ENCODE assay signal across 8 mouse cellular contexts in the genomic region with DNA sequence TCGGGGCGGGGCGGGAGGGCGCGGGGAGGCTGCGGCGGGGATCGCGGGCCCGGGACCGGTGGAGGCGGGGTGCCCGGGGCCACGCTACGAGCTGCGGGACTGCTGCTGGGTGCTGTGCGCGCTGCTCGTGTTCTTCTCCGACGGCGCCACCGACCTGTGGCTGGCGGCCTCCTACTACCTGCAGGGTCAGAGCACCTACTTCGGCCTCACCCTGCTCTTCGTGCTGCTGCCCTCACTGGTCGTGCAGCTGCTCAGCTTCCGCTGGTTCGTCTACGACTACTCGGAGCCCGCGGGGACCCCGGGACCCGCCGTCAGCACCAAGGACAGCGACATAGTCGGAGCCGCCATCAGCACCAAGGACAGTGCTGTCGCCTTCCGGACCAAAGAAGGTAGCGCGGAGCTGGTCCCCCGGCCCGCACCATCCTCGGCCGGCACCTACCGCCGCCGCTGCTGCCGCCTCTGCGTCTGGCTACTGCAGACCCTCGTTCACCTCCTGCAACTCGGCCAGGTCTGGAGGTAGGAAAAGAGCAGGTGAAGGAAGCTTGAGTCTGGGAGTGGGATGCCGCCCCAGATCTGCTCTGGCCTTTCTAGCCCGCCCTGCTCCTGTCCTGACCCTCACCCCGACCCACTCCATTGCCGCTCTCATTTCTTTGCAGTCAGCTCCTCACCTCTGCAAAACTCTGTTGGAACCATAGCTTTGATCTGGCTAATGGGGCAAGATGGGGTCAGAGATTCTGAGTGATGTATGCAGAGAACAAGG. TPM values are rescaled to one million over a fixed set of nuclear protein-coding genes. Genes with fewer than 3 reads are reported as not detected.
DNase-seq lines count a peak whose midpoint lies in the region; ATAC-seq and TF ChIP-seq lines count a peak whose summit lies in the region.

No protein-coding gene starts in this region.

- TF ChIP-seq CTCF in C2C12 (IDR thresholded peaks at IDR 0.05; ENCODE audit: control insufficient read depth, insufficient read depth, insufficient read length) = no peak

- H3K4me1 ChIP-seq in embryonic facial prominence, embryonic 11.5 days (ENCODE audit: control insufficient read depth, insufficient read depth, low read length) = no peaks in the 10 kb centered on the region
- H3K4me1 ChIP-seq in heart, embryonic 14.5 days (ENCODE audit: control insufficient read depth in 2 of 2, insufficient read depth in 2 of 2, low read length in 2 of 2) = peaks cover 0 to 4% of the 10 kb centered on the region in 2 experiments; a peak in 1 of 4 replicates

- no peaks in the 10 kb centered on the region for H3K9me3 ChIP-seq in embryonic facial prominence, embryonic 11.5 days (replicated peaks; ENCODE audit: control insufficient read depth, low read length)
- H3K9me3 ChIP-seq in heart, embryonic 14.5 days (ENCODE audit: control insufficient read depth, low read length) = no peaks in the 10 kb centered on the region

- no peaks in the 10 kb centered on the region for H3K79me2 ChIP-seq in C2C12 (ENCODE audit: control insufficient read depth, insufficient read depth)

- peak; percentile 91 for DNase-seq in embryonic facial prominence, embryonic 11.5 days (ENCODE audit: low spot score)
- peak; percentile 93 for DNase-seq in kidney, postnatal 10 days
- DNase-seq in lung, postnatal 25 days (ENCODE audit: low spot score) = peak; percentile 57
- DNase-seq in ovary, postnatal 36 days (ENCODE audit: low spot score) = peak; percentile 88
- peak; percentile 77 for DNase-seq in urinary bladder, postnatal 14 days (ENCODE audit: low spot score)

- no peak overlapping the region; the same call in 1 of the 2 replicates for H3K9ac ChIP-seq in embryonic facial prominence, embryonic 11.5 days (replicated peaks; ENCODE audit: low read length)
- no peak overlapping the region for H3K9ac ChIP-seq in heart, embryonic 14.5 days (ENCODE audit: low read length)

- H3K4me2 ChIP-seq in embryonic facial prominence, embryonic 11.5 days (ENCODE audit: low read depth, low read length) = peak overlapping the region; percentile 86
- H3K4me2 ChIP-seq in heart, embryonic 14.5 days (ENCODE audit: low read length) = peak overlapping the region; percentile 72

- H3K4me3 ChIP-seq in C2C12 (ENCODE audit: insufficient read depth, poor library complexity, severe bottlenecking) = no peak overlapping the region
- peak overlapping the region; percentile 39 for H3K4me3 ChIP-seq in embryonic facial prominence, embryonic 11.5 days (ENCODE audit: low read depth, low read length)
- H3K4me3 ChIP-seq in heart, embryonic 14.5 days (ENCODE audit: control insufficient read depth in 1 of 2, insufficient read depth in 1 of 2, low read depth in 1 of 2, low read length in 2 of 2) = peak overlapping the region; percentile 29 to 36; a peak in 3 of 4 replicates

- no peak overlapping the region for H3K27ac ChIP-seq in embryonic facial prominence, embryonic 11.5 days (replicated peaks; ENCODE audit: low read depth, low read length)
- H3K27ac ChIP-seq in heart, embryonic 14.5 days (replicated peaks in 1 of 2; ENCODE audit: control insufficient read depth in 1 of 2, insufficient read depth in 1 of 2, low read depth in 2 of 2, low read length in 2 of 2) = no peak overlapping the region

- no peaks in the 10 kb centered on the region for H3K79me3 ChIP-seq in C2C12 (ENCODE audit: low read depth)

- no peaks in the 10 kb centered on the region for H3K36me3 ChIP-seq in C2C12 (ENCODE audit: control insufficient read depth, insufficient read depth)
- H3K36me3 ChIP-seq in embryonic facial prominence, embryonic 11.5 days (replicated peaks; ENCODE audit: control insufficient read depth, insufficient read depth, low read depth, low read length) = no peaks in the 10 kb centered on the region
- H3K36me3 ChIP-seq in heart, embryonic 14.5 days (ENCODE audit: control insufficient read depth, insufficient read depth, low read length) = no peaks in the 10 kb centered on the region

- H3ac ChIP-seq in C2C12 (ENCODE audit: control insufficient read depth, insufficient read length, low read depth) = no peak overlapping the region

- peaks cover 58% of the 10 kb centered on the region for H3K27me3 ChIP-seq in C2C12 (ENCODE audit: control insufficient read depth, insufficient read depth, insufficient read length)
- peaks cover 33% of the 10 kb centered on the region for H3K27me3 ChIP-seq in embryonic facial prominence, embryonic 11.5 days (ENCODE audit: control insufficient read depth, insufficient read depth, low read length)
- peaks cover 81% of the 10 kb centered on the region for H3K27me3 ChIP-seq in heart, embryonic 14.5 days (ENCODE audit: control insufficient read depth, insufficient read depth, low read length)

- WGBS in embryonic facial prominence, embryonic 11.5 days = under 1% methylated on average over 53 of the region's 58 CpGs
- 2% methylated on average over 43 of the region's 58 CpGs for WGBS in heart, embryonic 14.5 days

- ATAC-seq in activated CD4-positive, CD25-positive, alpha-beta regulatory T cell, adult 4 months = peak; percentile 43
- peak; percentile 62 for ATAC-seq in embryonic facial prominence, embryonic 11.5 days (replicated peaks; ENCODE audit: insufficient number of reproducible peaks, low FRiP score, low TSS enrichment, low read depth)
- ATAC-seq in heart, embryonic 14.5 days (ENCODE audit: insufficient number of reproducible peaks, insufficient read depth, low FRiP score, low read depth) = peak; percentile 50

TF ChIP-seq in C2C12, 6 proteins besides CTCF, POLR2A, EP300 and RAD21:
- TF ChIP-seq USF1 (IDR thresholded peaks at IDR 0.05; ENCODE audit: low read depth) = no peak
- TF ChIP-seq MAX (IDR thresholded peaks at IDR 0.05) = peak; percentile 67
- TF ChIP-seq MYOG (IDR thresholded peaks at IDR 0.05; ENCODE audit: control insufficient read depth, extremely low read depth, insufficient read length) = no peak
- TF ChIP-seq MYOD1 (IDR thresholded peaks at IDR 0.05; ENCODE audit: control insufficient read depth, insufficient read length, low read depth) = no peak
- TF ChIP-seq CEBPB (IDR thresholded peaks at IDR 0.05; ENCODE audit: low read depth) = no peak
- no peak for TF ChIP-seq FOSL1 (IDR thresholded peaks at IDR 0.05; ENCODE audit: insufficient read depth, low read length, poor library complexity, severe bottlenecking)

RNA-seq across cellular contexts. Expression of a gene that starts 0.6 kb away (rescaled TPM):
- not detected for polyA plus RNA-seq in C2C12 (2012; fragmentation: generic; extraction: Trizol)
- not detected for polyA plus RNA-seq in activated CD4-positive, CD25-positive, alpha-beta regulatory T cell, adult 4 months (2017; shearing (Covaris generic))
- polyA plus RNA-seq in embryonic facial prominence, embryonic 11.5 days (2014; fragmentation: Nextera tagmentation; extraction: Ambion mirVana) = 0.07 and 0.36 TPM in 2 replicates
- not detected in 2 replicates for polyA plus RNA-seq in heart, embryonic 14.5 days (2014; fragmentation: Nextera tagmentation; extraction: Ambion mirVana)

RNA-seq across cellular contexts. Expression of a gene that starts 17.0 kb away (rescaled TPM):
- 61.2 TPM for polyA plus RNA-seq in C2C12 (2012; fragmentation: generic; extraction: Trizol)
- polyA plus RNA-seq in activated CD4-positive, CD25-positive, alpha-beta regulatory T cell, adult 4 months (2017; shearing (Covaris generic)) = 100 to 1,000 TPM; 159 to 185 TPM
- 71.4 and 75.6 TPM in 2 replicates for polyA plus RNA-seq in embryonic facial prominence, embryonic 11.5 days (2014; fragmentation: Nextera tagmentation; extraction: Ambion mirVana)
- 78.2 and 85.4 TPM in 2 replicates for polyA plus RNA-seq in heart, embryonic 14.5 days (2014; fragmentation: Nextera tagmentation; extraction: Ambion mirVana)

RNA-seq across cellular contexts. Expression of a gene that starts 33.5 kb away (rescaled TPM):
- polyA plus RNA-seq in C2C12 (2012; fragmentation: generic; extraction: Trizol) = not detected
- polyA plus RNA-seq in activated CD4-positive, CD25-positive, alpha-beta regulatory T cell, adult 4 months (2017; shearing (Covaris generic)) = not detected
- 1.3 and 1.7 TPM in 2 replicates for polyA plus RNA-seq in embryonic facial prominence, embryonic 11.5 days (2014; fragmentation: Nextera tagmentation; extraction: Ambion mirVana)
- polyA plus RNA-seq in heart, embryonic 14.5 days (2014; fragmentation: Nextera tagmentation; extraction: Ambion mirVana) = 6.5 and 7.9 TPM in 2 replicates
